Mouse (Mus musculus): ENCODE data around the gene Hist1h4a. TPM values are rescaled to one million over a fixed set of nuclear protein-coding genes. Genes with fewer than 3 reads are reported as not detected.
A peak's percentile ranks its signal among the peaks of the same experiment; 100 is the strongest.
"Not testable (repeated sequence)": the region's sequence is repeated elsewhere in the genome, so short reads cannot be mapped to it uniquely, and the experiment has no call there.

The Hist1h4a gene
- polyA plus RNA-seq (2012; rRNA removed) = 3.8 and 4.6 TPM in 2 replicates

DNA sequence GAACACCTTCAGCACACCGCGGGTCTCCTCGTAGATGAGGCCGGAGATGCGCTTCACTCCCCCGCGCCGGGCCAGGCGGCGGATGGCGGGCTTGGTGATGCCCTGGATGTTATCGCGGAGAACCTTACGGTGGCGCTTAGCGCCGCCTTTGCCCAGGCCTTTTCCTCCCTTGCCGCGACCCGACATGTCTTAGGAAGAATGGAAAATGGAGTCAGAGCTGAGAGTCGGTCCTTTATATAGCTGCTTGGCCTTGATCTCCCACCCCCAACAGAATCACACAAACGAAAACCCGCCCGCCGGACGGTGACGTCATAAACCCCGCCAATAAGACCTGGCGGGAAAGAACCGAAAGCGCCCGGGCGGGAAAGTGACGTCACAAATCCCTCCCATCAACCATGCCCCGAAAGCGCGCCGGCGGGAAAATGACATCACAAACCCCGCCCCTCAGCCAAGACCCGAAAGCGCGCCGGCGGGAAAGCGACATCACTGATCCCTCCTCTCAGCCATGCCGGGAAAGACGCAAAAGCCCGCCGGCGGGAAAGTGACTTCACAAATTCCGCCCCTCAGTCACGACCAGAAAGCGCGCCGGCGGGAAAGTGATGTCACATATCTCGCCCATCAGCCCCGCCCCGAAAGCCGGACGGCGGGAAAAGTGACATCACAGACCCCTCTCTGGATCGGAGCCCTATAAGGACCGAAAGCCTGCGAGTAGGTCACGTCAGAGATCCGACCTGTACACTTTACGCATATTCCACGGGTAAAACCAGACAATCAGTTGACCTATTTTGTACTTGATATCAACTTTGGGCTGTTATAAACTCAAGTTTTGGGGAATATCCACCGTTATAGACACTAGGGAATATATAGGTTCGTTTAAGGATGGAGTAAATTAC is at the start of gene Hist1h4a:
Gene Hist1h4a (minus strand): TSS at position 259 of the 893 bp plus-strand sequence.
- peak; percentile 98 to 99 for DNase-seq (ENCODE audit: extremely low spot score in 1 of 2, low spot score in 1 of 2)

DNA sequence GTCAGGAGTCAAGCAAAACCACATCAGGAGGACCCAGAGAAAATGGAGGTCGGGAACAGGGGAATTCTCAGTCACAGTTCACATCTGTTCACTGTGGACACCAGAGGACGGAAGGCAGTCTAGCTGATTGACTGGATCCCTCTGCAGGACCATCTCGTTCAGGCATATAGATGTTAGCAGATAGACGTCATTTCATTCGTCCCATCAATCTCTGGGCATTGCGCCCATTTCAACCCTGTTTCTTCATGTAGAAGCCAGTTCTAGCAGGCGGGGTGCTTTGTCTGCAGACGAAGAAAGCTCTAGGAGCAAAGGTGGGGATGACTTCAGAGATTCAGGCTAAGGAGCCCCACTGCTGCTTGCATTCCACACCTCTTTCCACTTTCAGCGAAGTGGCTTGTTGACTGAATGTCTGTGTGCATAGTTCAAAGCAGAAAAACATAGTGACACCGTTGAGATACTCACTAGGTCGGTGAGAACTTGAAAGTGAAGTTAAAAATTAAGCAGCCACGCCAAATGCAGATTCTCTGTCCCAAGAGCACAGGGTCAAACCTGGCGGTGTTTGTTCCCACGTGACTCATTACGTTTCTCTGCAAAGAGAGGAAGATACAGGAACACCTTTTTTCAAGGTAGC is 45.5 kb upstream of the Hist1h4a start, which contains the start of gene Slc17a2:
Gene Slc17a2 (plus strand): TSS at position 572 of the 631 bp plus-strand sequence.
- DNase-seq (ENCODE audit: extremely low spot score in 1 of 2, low spot score in 1 of 2) = no peak

DNA sequence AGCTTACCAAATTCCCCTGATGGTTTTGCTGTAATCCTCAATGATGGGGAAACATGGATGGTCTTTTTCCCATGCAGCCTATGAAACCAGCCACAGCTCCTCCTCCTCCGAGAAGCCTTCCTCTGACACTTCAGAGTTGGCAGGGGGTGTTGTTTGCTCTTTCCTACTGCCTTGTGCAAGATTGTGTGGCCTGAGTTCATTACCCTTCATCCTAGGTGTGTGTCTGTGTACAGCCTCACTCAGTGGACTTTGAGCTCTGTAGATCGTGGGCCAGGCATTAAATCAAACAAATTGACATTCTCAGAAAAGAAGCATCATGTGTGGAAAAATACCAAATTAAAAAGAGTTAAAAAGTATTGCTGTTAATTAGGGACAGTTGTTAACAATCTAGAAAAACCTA is 43.5 kb upstream of the Hist1h4a start:
- DNase-seq (ENCODE audit: extremely low spot score in 1 of 2, low spot score in 1 of 2) = no peak

DNA sequence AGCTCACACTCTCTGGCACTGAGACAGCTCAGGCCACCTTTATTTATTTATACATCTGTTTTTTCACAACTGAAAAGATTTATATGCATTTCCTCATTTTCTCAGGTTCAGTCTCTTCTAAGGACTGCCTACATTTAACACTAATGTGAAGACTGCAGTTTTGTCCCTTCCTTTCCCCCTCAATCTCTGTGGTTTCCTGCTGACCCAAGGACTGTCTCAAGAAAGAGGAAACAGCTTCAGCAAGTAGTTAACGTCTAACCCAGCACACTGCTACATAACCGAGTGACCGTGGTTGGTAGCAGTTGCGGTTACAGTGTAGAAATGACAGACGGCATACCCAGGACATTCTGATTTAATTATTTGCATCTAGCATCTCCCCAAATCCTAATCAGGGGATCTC is 38.4 kb upstream of the Hist1h4a start:
- DNase-seq (ENCODE audit: extremely low spot score in 1 of 2, low spot score in 1 of 2) = no peak

DNA sequence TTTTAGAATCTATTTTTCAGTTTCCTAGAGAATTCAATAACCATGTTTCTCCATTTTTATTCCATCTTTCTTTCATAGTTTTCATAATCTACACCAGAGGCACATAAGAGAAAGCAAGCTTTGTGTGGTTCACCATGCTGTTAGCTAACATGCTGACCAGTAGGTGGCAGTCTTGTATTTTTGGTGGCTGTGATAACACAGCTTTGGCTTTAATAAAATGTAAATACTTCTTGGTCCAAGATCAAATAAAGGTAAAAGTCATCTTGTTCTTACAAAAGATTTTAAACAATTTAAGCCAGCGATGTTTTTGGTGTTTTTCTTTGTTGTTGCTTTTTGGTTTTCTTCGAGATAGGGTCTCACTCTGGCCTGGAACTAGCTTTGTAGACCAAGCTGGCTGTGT is 31.5 kb upstream of the Hist1h4a start:
- peak; percentile 4 to 79 for DNase-seq (ENCODE audit: extremely low spot score in 1 of 2, low spot score in 1 of 2)

DNA sequence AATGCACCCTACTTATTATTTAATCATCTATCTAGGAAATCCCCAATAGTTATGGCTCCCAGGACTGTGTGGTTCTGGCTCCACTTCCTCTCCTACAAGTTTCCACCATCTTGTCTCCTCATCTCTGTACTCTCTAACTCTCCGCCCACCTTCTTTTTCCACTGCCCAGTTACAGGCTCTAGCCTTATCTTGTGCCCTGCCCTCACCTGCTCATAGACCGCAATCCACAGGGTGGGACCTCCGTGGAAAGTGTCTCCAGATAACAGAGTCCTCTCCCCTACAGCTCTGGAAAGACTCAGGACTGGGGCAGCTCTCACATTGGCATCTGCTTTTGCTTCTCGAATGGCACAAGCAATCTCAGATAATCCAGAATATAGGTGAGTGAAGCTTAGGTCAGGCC is 18.0 kb upstream of the Hist1h4a start:
- DNase-seq (ENCODE audit: extremely low spot score in 1 of 2, low spot score in 1 of 2) = no peak

DNA sequence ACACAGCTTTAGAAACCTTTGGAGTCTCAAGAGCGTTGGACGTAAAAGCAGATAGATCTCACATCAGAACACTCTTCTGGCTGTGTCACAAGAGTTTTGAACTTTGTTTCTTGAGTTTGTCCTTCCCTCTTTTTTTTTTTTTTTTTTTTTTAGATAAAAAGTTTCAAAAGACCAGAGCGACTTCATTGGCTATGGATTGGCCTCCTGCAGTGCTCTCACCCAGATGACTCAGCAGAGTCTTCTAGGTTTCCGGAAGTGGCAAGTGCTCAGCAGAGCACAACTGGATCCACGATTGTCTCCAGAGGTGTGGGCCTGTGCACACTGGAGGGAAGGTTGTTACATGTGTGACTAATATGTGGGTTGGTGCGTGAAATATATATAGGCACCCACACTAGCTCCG is 17.3 kb upstream of the Hist1h4a start:
- no peak for DNase-seq (ENCODE audit: extremely low spot score in 1 of 2, low spot score in 1 of 2)

DNA sequence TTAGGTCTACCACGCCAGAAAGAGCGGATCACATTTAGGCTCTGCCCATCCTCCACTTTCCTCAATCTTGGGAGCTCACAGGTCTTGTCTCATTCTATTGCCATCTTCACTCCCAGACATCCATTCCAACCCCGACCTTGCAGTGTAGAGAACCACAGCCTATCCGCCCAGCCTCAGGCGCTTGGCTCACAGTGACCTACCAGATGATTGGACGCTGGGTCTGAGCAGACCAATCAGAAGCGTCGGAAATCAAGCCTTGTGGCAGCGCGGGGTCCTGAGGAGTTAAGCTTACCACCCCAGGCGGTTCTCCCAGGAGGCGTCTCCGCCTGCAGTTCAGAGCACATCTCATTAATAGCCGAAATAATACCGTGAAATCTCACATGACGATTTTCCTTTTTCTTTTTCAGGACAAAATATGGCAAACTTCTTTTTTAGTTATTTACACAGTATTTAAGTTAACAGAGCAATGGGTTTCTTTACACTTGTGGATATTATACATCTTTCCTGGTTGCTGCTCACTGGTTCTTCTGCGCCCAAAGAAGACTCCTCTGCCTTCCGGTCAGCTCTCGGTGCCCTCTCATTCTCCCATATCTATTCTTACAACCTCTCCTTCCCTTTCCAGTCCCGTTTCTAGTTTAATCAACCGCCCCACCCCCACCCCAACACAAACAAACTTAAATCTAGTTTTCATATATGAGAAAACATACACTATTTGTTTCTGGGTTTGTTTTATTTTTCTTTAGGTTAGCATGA is 11.7 kb upstream of the Hist1h4a start:
- peak; percentile 44 to 62 for DNase-seq (ENCODE audit: extremely low spot score in 1 of 2, low spot score in 1 of 2)

DNA sequence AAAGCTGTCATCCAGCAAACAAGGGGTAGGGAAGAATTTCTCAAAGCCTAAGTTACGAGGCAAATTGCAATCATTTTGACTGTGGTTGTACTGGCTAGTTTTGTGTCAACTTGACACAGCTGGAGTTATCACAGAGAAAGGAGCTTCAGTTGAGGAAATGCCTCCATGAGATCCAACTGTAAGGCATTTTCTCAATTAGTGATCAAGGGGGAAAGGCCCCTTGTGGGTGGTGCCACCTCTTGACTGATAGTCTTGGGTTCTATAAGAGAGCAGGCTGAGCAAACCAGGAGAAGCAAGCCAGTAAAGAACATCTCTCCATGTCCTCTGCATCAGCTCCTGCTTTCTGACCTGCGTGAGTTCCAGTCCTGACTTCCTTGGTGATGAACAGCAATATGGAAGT is 8.6 kb upstream of the Hist1h4a start, which contains the start of gene Trim38:
Gene Trim38 (plus strand): TSS at position 301 of the 400 bp plus-strand sequence.
- not testable (repeated sequence) for DNase-seq (ENCODE audit: extremely low spot score in 1 of 2, low spot score in 1 of 2)

DNA sequence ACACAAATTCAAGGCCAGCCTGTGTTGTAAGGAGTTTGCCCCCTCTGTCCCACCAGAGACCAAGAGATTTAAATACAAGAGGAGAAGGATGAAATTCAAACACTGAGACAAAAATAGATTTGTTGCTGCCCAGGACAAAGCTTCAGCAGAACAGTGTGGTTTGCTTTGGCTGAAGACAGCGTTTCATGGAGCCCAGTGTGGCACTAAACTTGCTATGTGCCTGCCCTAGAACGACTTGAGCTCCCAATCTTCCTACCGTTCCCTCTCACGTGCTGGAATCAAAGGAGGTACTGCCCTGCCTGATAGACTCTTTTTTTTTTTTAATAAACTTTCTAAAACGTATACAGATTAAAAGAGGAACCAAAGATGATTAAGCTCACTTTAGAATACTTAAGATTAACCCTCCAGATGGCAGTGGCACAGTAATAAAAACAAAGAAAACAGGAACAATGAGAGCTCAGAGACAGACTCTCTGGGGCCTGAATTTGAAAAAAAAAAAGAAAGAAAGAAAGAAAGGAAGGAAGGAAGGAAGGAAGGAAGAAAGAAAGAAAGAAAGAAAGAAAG is 7.9 kb upstream of the Hist1h4a start:
- no peak for DNase-seq (ENCODE audit: extremely low spot score in 1 of 2, low spot score in 1 of 2)

DNA sequence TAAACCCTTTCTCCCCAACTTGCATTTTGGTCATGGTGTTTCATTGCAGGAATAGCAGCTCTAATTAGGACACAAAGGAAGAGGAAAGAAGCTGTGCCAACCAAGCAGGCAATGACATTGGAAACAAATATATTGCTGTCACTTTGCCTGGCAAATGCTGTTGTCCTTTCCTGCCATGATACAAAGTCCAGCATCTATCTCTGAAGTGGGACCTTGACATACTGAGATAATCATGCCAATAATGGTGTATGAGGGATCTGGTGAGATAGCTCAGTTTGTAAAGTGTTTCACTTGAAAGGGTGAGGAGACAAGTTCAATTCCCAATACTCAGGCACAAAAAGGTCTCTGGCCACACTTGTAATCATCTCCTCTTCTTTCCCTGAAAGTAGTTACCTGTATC is 5.7 kb upstream of the Hist1h4a start:
- no peak for DNase-seq (ENCODE audit: extremely low spot score in 1 of 2, low spot score in 1 of 2)

DNA sequence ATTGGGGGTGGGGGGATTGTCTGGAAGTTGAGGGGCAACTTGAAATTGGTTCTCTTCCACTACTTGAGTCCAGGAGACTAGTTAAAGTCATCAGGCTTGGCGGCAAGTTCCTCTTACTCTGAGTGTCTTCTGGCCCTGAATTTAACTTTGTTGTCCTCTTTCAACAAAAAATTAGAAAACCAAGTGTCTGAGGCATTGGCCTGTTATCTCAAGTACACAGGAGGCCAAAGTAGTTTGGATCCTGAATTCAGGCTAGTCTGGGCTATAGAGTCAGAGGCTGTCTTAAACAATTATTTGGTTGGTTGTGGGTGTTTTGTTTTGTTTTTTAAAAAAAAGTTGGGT is 4.1 kb upstream of the Hist1h4a start:
- no peak for DNase-seq (ENCODE audit: extremely low spot score in 1 of 2, low spot score in 1 of 2)

DNA sequence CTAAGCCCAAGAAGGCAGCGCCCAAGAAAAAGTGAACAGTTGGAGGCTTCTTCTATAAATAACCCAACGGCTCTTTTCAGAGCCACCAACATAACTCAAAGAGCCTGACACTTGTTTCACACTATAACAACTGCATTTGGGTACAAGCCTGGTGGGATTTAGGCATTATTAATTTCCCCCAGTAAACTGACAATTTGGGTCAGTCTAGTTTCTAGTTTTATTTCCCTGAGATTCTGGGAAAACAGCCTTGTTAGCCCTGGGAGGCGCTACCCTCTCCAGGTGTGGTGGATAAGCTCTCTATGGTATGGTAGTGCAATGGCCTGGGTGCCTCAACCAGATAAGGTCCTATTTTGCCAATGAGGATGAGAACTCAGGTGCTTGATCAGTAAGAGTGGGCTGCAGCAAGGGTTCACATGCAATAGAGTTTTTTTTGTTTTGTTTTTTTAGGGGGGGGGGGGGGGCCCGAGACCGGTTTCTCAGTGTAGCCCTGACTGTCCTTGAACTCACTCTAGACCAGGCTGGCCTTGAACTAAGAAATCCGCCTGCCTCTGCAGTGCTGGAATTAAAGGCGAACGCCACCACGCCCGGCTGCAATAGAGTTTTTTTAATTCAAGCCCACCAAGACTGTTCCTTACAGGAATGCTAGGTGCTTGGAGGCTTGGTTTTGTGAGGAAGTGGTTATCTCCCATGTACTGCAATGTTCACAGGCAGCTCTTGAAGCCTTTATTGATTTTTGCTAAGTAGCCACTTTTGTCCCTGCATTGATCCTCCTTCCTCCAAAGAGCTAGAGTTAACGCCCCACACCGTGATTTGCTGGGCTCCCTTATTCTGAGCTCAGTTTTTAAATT is 3.5 kb upstream of the Hist1h4a start:
- no peak for DNase-seq (ENCODE audit: extremely low spot score in 1 of 2, low spot score in 1 of 2)

DNA sequence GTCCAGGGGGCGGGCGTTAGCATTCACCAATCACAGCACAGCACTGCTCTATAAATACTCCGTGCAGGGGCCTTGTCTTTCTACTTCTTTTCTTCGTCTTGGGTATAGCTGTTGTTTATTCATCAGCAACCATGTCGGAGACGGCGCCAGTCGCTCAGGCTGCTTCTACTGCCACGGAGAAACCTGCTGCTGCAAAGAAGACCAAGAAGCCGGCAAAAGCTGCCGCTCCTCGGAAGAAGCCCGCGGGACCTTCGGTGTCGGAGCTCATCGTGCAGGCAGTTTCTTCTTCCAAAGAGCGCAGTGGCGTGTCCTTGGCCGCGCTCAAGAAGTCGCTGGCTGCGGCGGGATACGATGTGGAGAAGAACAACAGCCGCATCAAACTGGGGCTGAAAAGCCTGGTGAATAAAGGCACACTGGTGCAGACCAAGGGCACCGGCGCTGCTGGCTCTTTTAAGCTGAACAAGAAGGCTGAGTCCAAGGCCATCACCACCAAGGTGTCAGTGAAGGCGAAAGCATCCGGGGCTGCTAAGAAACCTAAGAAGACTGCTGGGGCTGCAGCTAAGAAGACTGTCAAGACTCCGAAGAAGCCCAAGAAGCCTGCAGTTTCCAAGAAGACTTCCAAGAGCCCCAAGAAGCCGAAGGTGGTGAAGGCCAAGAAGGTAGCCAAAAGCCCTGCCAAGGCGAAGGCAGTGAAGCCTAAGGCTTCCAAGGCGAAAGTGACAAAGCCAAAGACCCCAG is 2.7 kb upstream of the Hist1h4a start, which contains the start of gene Hist1h1a:
Gene Hist1h1a (plus strand): TSS at position 81 of the 738 bp plus-strand sequence.
- peak; percentile 79 to 89 for DNase-seq (ENCODE audit: extremely low spot score in 1 of 2, low spot score in 1 of 2)

DNA sequence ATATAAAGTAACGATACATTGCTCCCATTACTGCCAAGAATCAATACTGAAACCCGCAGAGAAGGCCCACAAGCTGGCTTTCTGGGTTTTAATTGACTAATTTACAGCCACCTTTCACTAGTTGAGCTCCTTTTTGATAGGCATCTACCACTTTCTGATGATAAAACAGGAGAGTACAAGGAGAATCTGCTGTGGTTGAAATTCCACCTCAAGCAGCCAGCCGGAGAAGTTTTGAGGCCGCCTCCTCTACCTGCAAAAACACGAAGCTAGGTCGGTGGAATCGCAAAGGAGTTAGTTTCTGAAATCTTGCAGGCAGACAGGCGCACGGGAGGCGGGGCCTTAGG is 2.2 kb upstream of the Hist1h4a start:
- no peak for DNase-seq (ENCODE audit: extremely low spot score in 1 of 2, low spot score in 1 of 2)

DNA sequence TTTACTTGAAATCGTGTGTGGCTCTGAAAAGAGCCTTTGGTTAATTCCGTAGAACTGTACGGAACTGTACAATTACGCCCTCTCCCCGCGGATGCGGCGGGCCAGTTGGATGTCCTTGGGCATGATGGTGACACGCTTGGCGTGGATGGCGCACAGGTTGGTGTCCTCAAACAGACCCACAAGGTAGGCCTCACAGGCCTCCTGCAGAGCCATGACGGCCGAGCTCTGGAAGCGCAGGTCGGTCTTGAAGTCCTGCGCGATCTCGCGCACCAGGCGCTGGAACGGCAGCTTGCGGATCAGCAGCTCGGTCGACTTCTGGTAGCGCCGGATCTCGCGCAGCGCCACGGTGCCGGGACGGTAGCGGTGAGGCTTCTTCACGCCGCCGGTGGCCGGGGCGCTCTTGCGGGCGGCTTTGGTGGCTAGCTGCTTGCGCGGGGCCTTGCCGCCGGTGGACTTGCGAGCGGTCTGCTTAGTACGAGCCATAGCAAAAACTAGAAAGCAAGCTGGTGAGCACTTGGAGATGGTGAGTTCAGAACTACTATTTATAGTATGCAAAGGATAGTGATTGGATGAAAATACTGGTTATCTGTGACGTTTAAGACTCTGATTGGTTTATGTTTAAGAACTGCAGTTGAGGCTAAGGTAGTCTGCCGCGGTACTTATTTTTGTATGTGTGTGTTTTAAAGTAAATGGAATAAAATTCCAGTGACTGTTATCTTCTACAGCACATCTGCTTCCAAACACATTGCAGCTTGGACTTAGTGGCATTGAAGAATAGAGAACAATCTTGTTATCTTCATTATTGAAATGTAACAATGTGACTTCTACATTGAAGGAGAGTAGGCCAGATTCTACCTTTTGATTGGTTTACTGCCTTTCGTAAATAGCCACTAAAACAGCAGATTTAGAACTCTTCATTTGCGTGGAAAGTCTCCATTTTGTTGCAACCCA is 1.1 kb upstream of the Hist1h4a start, which contains the start of gene Hist1h3a:
Gene Hist1h3a (minus strand): TSS at position 516 of the 951 bp plus-strand sequence.
- peak in 1 of 2 experiments; percentile 84 for DNase-seq (ENCODE audit: extremely low spot score in 1 of 2, low spot score in 1 of 2)

DNA sequence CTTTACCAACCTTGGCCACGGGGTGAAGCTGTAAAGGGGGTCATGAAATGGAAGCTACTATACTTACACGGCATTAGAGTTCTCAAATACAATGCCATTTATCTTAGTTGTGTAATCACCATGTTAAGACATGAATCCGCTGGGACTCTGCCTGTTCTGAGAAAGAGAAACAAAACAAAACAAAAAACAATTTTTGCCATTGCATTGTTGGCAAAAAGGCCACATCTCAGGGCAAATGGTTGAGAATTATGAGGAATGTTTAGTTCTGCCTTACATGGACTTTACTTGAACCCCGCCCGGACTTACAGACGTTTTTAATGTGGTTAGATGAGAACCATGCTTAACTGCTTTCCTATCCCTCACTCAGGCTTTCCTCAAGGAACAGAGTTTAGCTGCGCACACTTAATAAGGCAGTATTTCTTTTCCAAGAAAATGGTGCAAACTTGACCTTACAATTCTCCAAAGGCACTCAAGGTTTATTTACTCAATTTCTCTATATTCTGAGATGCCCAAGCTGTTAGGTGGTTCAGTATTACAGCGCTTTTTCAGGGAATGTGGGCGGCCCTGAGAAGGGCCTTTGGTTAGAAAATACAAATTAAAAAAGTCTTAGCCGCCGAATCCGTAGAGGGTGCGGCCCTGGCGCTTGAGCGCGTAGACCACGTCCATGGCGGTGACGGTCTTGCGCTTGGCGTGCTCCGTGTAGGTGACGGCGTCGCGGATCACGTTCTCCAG is 624 bp downstream of the Hist1h4a start:
- DNase-seq (ENCODE audit: extremely low spot score in 1 of 2, low spot score in 1 of 2) = no peak

Data from frontal cortex, adult 2 months (tissue).